Mouse (Mus musculus) lung, postnatal 10 days (tissue): Measurements from ENCODE around the gene Trip11.
A peak's percentile ranks its signal among the peaks of the same experiment; 100 is the strongest.

Experiments used
- DNase-seq: peaks from one replicate; pipeline ENCODE4 v3.0.0; 2021

Gene Trip11

GRCm38 (mm10) chr12:101893296-101893695 is 19.8 kb downstream of the Trip11 start:
- DNase-seq = no peak

- DNase-seq = no peak
These were observed 20.2 kb downstream of the Trip11 start for GRCm38 (mm10) chr12:101892832-101893231.

GRCm38 (mm10) chr12:101891066-101891465 is 22.0 kb downstream of the Trip11 start:
- no peak for DNase-seq

DNA sequence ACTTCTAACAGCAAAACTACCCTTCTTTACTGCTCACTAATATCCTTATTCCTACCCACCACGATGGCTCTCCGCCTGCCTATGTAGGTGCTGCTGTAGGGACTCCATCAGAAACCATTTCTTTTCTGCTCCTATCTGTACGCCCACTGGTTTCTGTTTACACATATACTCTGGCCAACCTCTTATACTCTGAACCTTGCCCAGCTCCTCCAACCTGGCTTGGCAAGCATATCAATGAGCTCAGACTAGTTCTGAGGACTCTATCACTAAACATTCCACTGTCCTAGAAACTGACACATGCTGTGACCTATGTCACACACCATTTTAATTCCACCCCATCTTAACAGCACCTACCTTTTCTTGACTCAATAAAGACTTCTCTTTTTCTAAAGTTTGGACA is 23.7 kb downstream of the Trip11 start:
- no peak for DNase-seq

DNA sequence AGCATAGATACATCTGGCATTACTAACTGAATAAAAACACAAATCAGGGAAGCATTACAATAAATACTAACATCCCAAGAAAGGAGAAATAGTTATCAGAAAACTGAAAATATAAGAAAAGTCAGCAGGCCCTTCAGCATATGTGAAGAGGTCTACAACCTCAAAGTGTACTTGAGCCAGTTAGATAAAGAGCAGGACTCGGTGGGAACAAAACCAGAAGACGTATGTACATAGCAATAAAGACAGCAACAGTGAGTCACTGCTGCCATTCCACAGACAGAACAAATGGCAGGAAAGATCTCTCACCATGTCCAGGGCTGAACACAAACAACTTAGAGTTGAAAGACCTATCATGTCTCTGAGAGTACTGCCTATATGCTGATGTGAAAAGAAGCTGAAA is 24.8 kb downstream of the Trip11 start:
- DNase-seq = no peak

- no peak for DNase-seq
These were observed 28.1 kb downstream of the Trip11 start for GRCm38 (mm10) chr12:101884926-101885325.

DNA sequence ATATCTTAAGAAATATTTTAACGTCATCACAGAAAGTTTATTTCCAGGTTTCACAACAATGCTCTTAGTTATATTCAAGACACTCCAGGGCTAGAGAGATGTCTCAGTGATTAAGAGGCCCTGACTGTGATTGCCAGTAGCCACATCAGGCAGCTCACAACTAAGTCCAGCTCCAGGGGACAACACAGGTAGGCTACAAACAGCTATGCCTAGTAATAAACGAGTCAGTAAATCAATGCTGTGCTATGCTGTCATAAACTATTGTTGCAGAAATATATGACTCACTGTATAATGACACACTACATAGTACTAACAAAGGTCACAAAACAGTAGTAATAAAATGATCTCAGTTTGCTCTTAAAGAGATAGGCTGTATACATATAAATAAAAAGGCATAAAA is 36.7 kb downstream of the Trip11 start:
- DNase-seq = no peak

DNA sequence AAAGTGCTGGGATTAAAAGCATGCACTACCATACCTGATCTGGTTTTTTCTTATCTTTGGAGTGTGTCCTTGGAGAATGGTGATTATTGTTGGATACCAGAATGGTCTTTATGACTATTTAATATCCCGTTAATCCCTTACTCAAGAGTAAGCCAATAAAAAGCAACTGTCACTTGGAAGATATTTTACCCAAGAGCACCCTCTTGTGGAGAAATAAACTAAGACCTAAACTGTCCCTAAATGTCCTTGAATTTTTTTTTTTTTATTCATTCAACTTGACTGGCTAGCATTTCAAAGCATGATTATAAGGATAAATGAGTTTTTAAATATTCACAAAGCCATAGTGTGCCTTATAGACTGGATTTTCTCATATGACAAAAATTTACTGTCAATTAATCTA is 38.0 kb downstream of the Trip11 start:
- DNase-seq = peak; percentile 35

- no peak for DNase-seq
These were observed 50.6 kb downstream of the Trip11 start for GRCm38 (mm10) chr12:101862286-101862964.

- DNase-seq = no peak
These were observed 52.8 kb downstream of the Trip11 start for GRCm38 (mm10) chr12:101860256-101860655.

- no peak for DNase-seq
These were observed 55.1 kb downstream of the Trip11 start for GRCm38 (mm10) chr12:101858011-101858410.

- no peak for DNase-seq
These were observed 58.7 kb downstream of the Trip11 start for GRCm38 (mm10) chr12:101854336-101854735.

DNA sequence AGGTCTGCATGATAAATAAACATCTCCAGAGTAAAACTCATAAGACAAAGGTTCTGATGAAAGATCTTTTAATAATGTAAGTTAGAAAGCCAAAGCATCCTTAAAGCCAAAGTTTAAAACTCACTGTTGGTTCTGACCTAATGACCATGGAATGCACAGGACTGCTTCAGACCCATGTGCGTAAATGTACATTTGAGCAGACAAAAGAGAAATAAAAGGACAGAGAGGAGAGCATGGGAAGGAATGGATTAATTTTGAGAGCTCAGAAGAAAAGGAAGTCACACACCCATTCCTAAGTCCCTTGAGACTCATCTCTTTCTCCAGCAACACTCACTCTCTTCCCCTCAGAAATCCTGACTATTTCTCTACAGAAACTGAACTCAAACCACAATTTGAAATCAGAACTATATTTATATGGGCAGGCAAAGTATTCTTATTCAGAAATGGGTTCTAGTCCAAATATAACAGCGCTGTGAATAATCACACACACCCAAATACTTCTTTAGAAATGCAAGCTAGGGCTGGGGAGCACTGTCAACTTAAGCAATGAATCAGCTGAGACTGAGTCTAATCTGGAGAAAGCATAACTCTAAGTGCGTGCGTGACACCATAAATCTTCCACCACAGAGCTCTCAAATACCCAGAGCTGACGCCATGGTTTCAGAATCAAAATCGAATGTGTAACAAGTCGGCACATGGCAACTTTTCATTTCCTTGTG is 61.1 kb downstream of the Trip11 start:
- DNase-seq = no peak

DNA sequence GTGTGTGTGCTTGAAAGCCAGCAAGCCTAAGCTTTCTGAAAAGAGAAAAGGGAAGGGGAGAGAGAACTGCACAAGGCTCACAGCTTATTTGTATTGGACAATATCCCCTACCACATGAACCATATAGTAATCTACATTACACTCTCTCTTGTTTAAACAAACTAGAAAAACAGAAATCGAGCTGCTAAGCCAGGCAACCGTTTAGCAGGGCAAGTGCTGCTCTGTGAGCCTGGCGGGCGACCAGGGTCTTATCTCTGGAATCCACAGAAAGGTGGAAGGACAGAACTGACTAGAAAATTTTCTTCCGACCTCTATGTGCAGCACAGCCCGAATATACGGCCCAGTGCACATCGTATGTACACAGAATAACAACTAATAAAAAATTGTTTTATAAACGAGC is 61.8 kb downstream of the Trip11 start:
- no peak for DNase-seq

DNA sequence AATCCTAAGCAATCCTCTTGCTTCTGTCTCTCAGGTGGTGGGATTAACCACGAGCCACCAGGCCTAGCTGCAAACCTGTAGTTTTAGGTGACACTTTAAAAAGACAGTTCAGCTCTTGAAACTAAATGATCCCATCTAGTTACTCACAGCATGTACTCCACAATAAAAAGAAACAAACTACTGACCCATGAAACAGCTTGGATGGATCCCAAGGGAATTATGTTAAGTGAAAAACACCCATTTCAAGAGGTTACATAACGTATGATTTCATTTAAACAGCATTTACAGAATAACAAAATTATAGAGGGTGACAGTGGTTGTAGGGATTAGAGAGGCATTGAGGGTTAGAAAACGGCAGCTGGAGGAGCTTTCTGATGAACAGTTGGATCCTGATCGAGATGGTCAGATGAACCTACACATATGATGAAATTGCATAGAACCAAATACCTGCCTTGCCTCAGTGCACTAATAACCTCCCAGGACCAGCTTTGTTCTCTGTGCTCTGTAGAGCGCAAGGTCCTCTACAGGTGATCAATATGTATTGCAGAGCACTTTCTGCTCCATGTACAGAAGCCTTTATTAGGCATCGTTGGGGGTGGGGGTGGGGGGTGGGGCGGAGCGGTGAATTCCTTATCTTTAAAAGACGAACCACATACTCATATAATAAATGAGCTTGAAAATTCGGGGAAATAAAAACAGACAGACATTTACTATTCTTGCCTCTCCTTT is 76.4 kb downstream of the Trip11 start:
- no peak for DNase-seq

GRCm38 (mm10) chr12:101834715-101835114 is 78.4 kb downstream of the Trip11 start:
- DNase-seq = no peak

DNA sequence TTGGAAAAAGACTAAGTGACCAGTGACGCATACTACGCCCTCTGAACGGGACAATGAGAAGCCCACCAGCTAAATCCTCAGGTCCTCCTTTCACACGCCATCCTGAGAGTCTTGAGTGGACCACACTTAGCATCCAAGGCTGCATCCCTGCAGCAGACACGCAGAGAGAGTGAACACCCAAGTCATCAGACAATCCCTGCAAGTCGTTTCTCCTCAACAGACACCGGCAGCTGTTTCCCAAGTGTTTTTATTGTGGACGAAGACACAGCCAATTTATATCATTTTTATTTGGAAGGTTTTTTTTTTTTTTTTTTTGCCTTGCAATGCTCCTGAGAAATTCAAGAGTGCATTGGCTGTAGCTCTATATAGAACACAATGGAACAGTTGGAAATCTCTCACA is 79.3 kb downstream of the Trip11 start:
- no peak for DNase-seq

GRCm38 (mm10) chr12:101833115-101833506 is 80.0 kb downstream of the Trip11 start:
- DNase-seq = no peak

GRCm38 (mm10) chr12:101832179-101833114 is 80.6 kb downstream of the Trip11 start:
- DNase-seq = no peak

GRCm38 (mm10) chr12:101831221-101831620 is 81.8 kb downstream of the Trip11 start:
- DNase-seq = no peak

- no peak for DNase-seq
These were observed 89.9 kb downstream of the Trip11 start for GRCm38 (mm10) chr12:101823161-101823560.

DNA sequence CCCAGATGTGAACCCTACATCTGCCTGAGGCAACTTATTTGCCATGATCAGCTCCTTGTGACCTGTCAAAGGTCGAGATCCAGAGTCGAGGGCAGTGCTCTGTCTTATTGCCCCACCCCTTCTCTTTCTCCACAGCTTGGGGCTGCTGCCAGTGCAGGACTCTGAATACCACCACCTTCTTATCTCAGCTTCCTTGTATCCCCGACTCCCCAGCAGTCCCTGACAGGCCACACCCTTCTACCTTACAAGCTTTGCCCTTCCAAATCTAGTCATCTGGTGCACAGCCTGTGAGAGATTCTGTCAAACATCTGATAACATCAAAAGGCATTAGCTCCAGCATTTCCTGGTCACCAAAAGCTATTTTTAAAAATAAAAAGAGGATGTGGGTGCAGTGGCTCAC is 91.5 kb downstream of the Trip11 start:
- DNase-seq = no peak

GRCm38 (mm10) chr12:101819570-101819969 is 93.5 kb downstream of the Trip11 start:
- DNase-seq = no peak
